Mouse (Mus musculus) embryo, embryonic 9.5 days (tissue): ENCODE data around the gene Cd5.

Experiments
- DNase-seq: peaks from one replicate; pipeline ENCODE4 v3.0.0-alpha.2; 2017; ENCODE audit errors: extremely low spot score

Cd5 gene

GRCm38 (mm10) chr19:10758708-10759107 is 19.9 kb upstream of the Cd5 start:
- DNase-seq = no peak

GRCm38 (mm10) chr19:10757526-10757925 is 18.7 kb upstream of the Cd5 start:
- DNase-seq = no peak

GRCm38 (mm10) chr19:10757125-10757524 is 18.3 kb upstream of the Cd5 start:
- DNase-seq = no peak

DNA sequence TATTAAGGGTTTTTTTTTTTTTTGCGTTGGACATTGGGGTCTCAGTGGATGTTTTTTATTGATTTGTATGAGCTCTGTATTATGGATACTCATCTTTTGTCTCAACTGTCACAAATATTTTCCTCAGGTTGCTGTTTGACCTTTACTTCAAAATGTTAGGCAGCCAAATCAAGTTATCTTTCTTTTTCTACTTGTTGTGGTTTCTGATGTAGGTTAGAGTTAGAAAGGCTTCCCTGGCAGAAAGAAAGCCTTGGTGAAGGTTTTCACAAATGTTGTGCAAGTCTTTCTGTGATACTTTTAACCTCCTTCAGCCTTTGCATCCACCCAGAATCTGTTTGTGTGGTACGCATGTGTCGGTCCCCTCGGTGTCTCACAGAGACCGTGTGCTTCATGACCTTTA is 13.8 kb upstream of the Cd5 start:
- DNase-seq = no peak

GRCm38 (mm10) chr19:10752106-10752505 is 13.3 kb upstream of the Cd5 start:
- no peak for DNase-seq

DNA sequence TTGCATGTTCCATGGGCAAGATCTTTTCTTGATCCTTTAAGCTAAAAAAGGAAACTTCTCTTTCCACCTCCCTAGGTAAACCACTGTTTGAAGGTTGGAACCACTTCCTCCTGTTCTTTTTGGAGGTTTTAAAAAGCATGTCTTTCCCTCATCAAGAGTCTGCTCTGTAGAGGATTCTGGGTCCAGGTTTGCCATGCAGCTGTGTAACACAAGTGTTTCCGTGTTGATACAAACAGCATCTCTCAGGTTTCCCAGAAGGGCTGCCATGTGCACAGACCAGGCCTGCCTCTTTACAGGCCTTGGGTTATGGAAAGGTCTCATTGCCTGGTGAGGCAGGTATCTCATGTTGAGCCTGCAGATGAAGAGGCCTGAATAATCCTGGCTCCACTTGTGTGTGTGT is 12.8 kb upstream of the Cd5 start:
- DNase-seq = no peak

- no peak for DNase-seq
Observed at GRCm38 (mm10) chr19:10750161-10750560, 11.4 kb upstream of the Cd5 start.

- DNase-seq = no peak
Observed at GRCm38 (mm10) chr19:10749295-10749694, 10.5 kb upstream of the Cd5 start.

- DNase-seq = no peak
Observed at GRCm38 (mm10) chr19:10748401-10749102, 9.8 kb upstream of the Cd5 start.

- no peak for DNase-seq
Observed at GRCm38 (mm10) chr19:10747718-10748117, 8.9 kb upstream of the Cd5 start.

DNA sequence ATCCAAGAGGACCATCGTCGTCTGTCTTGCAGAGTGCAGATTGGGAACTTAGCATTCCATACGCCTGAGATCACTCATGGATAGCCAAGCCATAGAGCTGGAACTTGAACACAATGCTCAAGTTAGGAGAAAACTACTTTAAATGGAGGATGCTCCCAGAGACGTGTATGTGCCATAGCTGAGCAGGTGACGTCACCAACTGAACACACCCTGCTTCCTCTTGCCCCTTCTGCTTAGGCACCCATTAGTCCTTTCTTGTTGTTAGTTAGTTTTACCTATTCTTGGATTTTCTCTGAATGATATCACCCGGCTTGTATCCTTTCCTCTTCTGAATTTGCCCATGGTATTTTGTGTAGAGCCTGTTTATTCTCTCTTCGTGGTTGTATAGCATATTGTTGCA is 8.4 kb upstream of the Cd5 start:
- DNase-seq = no peak

GRCm38 (mm10) chr19:10742565-10742964 is 3.8 kb upstream of the Cd5 start:
- no peak for DNase-seq

GRCm38 (mm10) chr19:10742145-10742544 is 3.3 kb upstream of the Cd5 start:
- DNase-seq = no peak

DNA sequence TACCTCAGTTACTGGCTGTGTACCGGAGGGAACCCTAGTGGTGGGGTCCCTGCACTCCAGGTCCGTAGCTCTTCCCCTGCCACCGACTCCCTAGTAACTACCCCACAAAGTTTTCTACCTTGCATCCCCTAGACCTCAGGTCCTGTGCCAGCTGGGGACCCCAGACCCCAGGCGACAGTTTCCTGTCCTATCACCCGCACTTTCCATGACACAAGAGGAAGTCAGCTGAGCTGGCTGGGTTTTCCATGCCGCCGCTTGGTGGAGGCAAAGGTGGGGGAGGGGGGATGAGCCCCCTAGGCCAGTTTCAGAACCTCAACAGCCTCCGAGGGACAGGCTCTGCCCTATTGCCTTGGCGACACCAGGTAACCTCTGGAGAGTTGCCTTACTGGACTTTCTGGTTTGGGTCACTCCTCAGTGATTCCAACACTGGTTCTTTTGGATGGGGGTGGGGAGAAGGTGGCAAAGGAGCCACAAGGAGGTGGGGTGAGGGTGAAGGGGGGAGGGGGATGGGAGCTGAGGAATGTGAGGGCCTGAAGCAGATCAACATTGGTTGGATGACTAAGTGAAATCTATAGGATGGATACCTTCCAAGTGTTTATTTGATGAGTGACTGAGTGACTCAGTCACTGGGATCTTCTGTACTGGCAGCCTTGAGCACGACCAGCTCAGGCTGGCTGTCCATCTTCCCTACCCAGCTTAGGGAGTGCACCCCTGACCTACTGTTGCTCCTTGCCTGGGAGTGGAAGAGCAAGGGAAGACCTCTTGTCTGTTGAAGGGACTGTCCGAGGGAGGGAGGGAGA is 2.0 kb upstream of the Cd5 start:
- DNase-seq = no peak

GRCm38 (mm10) chr19:10739916-10740315 is 1.1 kb upstream of the Cd5 start:
- no peak for DNase-seq

DNA sequence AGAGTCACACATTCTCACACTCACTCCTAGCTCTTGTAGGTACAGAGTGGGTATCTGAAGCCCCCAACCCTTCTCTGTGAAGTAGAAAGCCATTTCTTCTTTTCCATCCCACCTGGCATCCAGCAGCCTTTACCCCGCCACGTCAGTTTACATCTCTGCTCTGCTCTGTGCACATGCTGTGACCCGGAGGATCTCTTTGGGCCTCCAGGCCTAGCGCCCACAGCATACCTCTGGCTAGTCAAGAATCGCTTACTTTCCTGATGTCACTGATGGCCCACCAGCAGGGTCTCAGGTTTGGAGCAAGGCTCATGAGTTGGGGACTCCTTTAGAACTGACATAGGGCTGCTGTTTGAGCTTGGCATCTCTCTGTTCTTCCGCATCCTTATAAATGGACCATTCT is 764 bp downstream of the Cd5 start:
- DNase-seq = no peak

DNA sequence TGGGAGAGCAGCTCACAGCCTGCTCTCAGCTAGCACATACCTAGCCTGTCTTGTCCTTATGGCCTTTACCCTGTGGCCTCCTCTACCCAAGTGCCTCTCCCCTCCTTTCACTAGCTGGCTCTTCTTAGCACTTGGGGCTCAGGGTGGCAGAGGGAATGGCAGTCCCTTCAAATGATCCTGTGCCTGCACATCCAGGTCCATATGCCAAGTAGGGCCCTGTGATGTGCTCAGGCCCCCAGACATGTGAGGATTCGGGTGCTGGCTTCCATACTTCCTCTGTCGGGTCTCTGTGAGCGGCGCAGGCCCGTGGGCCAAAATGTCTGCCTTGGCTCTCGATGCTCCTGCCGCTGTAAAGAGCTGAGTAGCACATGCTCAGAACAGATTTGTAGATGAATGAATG is 2.9 kb downstream of the Cd5 start:
- no peak for DNase-seq

- DNase-seq = no peak
Observed at GRCm38 (mm10) chr19:10735061-10735460, 3.7 kb downstream of the Cd5 start.

GRCm38 (mm10) chr19:10734554-10734953 is 4.2 kb downstream of the Cd5 start:
- no peak for DNase-seq

GRCm38 (mm10) chr19:10733501-10734127 is 5.2 kb downstream of the Cd5 start:
- no peak for DNase-seq

GRCm38 (mm10) chr19:10732741-10733140 is 6.1 kb downstream of the Cd5 start:
- no peak for DNase-seq

- no peak for DNase-seq
Observed at GRCm38 (mm10) chr19:10731975-10732374, 6.8 kb downstream of the Cd5 start.

GRCm38 (mm10) chr19:10730469-10730868 is 8.3 kb downstream of the Cd5 start:
- no peak for DNase-seq
